Mouse (Mus musculus) MEL (cell line): Measurements from ENCODE around the gene Gtf2a1. TPM values are rescaled to one million over a fixed set of nuclear protein-coding genes. Genes with fewer than 3 reads are reported as not detected.

Experiments
- DNase-seq: peaks from one replicate; pipeline ENCODE4 v3.0.0; 2011; ENCODE audit warnings: low read depth, low spot score
- H3K27ac ChIP-seq: 2 replicates; pipeline ENCODE4 v1.5.1; 2012; ENCODE audit warnings: low read depth, mild to moderate bottlenecking, control low read depth, low read length, moderate library complexity; ENCODE audit not compliant: control insufficient read depth
- H3K27me3 ChIP-seq, 2 experiments: fragments of 150-350 bp in 1 of 2; sonication (generic) in 1 of 2; 2 replicates each; pipeline ENCODE4 v1.6.1; 2012; ENCODE audit warnings: low read length in 2 of 2, mild to moderate bottlenecking in 2 of 2, improper control_type of control experiment in 1 of 2, moderate library complexity in 1 of 2; ENCODE audit not compliant: insufficient read depth in 2 of 2, control insufficient read depth in 1 of 2
- H3K36me3 ChIP-seq, 2 experiments: 2 replicates each; pipeline ENCODE4 v1.6.1; 2012 to 2014; ENCODE audit warnings: low read length in 2 of 2, improper control_type of control experiment in 1 of 2, inconsistent platforms in 1 of 2, mild to moderate bottlenecking in 1 of 2; ENCODE audit not compliant: insufficient read depth in 2 of 2, control insufficient read depth in 1 of 2
- H3K4me1 ChIP-seq, 2 experiments: fragments of 150-350 bp in 1 of 2; sonication (generic) in 1 of 2; 2 replicates each; pipeline ENCODE4 v1.6.1; 2012; ENCODE audit warnings: low read length in 2 of 2, improper control_type of control experiment in 1 of 2, mild to moderate bottlenecking in 1 of 2; ENCODE audit not compliant: insufficient read depth in 2 of 2, control insufficient read depth in 1 of 2
- H3K4me3 ChIP-seq, 2 experiments: fragments of 150-350 bp in 1 of 2; sonication (generic) in 1 of 2; 2 replicates each; pipeline ENCODE4 v1.5.1; 2012; ENCODE audit warnings: low read depth in 2 of 2, low read length in 2 of 2, mild to moderate bottlenecking in 2 of 2, moderate library complexity in 2 of 2, control low read depth in 1 of 2, improper control_type of control experiment in 1 of 2; ENCODE audit not compliant: control insufficient read depth in 1 of 2, insufficient read depth in 1 of 2
- H3K79me2 ChIP-seq: 2 replicates; pipeline ENCODE4 v1.6.1; 2012; ENCODE audit warnings: mild to moderate bottlenecking, low read length, moderate library complexity; ENCODE audit not compliant: control insufficient read depth, poor library complexity, insufficient read depth
- H3K9ac ChIP-seq: 2 replicates; pipeline ENCODE4 v1.6.1; 2012; ENCODE audit warnings: low read depth, mild to moderate bottlenecking, control low read depth, low read length, moderate library complexity; ENCODE audit not compliant: control insufficient read depth, poor library complexity, severe bottlenecking
- H3K9me3 ChIP-seq: fragments of 150-350 bp; sonication (generic); replicated peaks from 2 replicates; pipeline ENCODE4 v1.6.1; 2012; ENCODE audit warnings: mild to moderate bottlenecking, low read length, improper control_type of control experiment, moderate library complexity; ENCODE audit not compliant: insufficient read depth
- BHLHE40 ChIP-seq: IDR thresholded peaks from 2 replicates; pipeline ENCODE4 v1.6.1; 2012; ENCODE audit warnings: low read depth, mild to moderate bottlenecking, inconsistent platforms, low read length, improper control_type of control experiment, borderline replicate concordance
- CHD1 ChIP-seq: IDR thresholded peaks from 2 replicates; pipeline ENCODE4 v1.6.1; 2012; ENCODE audit warnings: low read depth, mild to moderate bottlenecking, inconsistent platforms, low read length, improper control_type of control experiment
- CHD2 ChIP-seq: IDR thresholded peaks from 2 replicates; pipeline ENCODE4 v1.6.1; 2011; ENCODE audit warnings: low read length, improper control_type of control experiment
- CTCF ChIP-seq, 3 experiments: IDR thresholded peaks in 2 of 3; conservative IDR thresholded peaks in 1 of 3; 2 replicates each; pipeline ENCODE4 v1.5.1; 2011 to 2012; ENCODE audit warnings: low read length in 3 of 3, low read depth in 2 of 3, mild to moderate bottlenecking in 2 of 3, improper control_type of control experiment in 1 of 3, inconsistent platforms in 1 of 3, mixed read lengths in 1 of 3, moderate library complexity in 1 of 3; ENCODE audit not compliant: control insufficient read depth in 1 of 3, insufficient read depth in 1 of 3, poor library complexity in 1 of 3, severe bottlenecking in 1 of 3
- E2F4 ChIP-seq: IDR thresholded peaks from 2 replicates; pipeline ENCODE4 v1.6.1; 2011; ENCODE audit warnings: low read depth, low read length, improper control_type of control experiment, borderline replicate concordance
- ELF1 ChIP-seq: IDR thresholded peaks from 2 replicates; pipeline ENCODE4 v1.6.1; 2014; ENCODE audit warnings: low read depth, mild to moderate bottlenecking, inconsistent platforms, low read length, improper control_type of control experiment, moderate library complexity
- ETS1 ChIP-seq: IDR thresholded peaks from 2 replicates; pipeline ENCODE4 v1.6.1; 2012; ENCODE audit warnings: low read depth, mild to moderate bottlenecking, inconsistent platforms, low read length, improper control_type of control experiment, moderate library complexity
- GATA1 ChIP-seq: IDR thresholded peaks from 2 replicates; pipeline ENCODE4 v1.6.1; 2011; ENCODE audit warnings: low read depth, low read length, improper control_type of control experiment
- HCFC1 ChIP-seq: IDR thresholded peaks from 2 replicates; pipeline ENCODE4 v1.6.1; 2012; ENCODE audit warnings: low read depth, mild to moderate bottlenecking, inconsistent platforms, low read length, improper control_type of control experiment, moderate library complexity
- JUND ChIP-seq: IDR thresholded peaks from 2 replicates; pipeline ENCODE4 v1.6.1; 2011; ENCODE audit warnings: low read depth, mild to moderate bottlenecking, improper control_type of control experiment, low read length
- MAFK ChIP-seq: IDR thresholded peaks from 2 replicates; pipeline ENCODE4 v1.6.1; 2011; ENCODE audit warnings: low read depth, mild to moderate bottlenecking, low read length, improper control_type of control experiment, borderline replicate concordance
- MAZ ChIP-seq: IDR thresholded peaks from 2 replicates; pipeline ENCODE4 v1.6.1; 2012; ENCODE audit warnings: low read depth, mild to moderate bottlenecking, inconsistent platforms, low read length, improper control_type of control experiment
- MEF2A ChIP-seq: IDR thresholded peaks from 2 replicates; pipeline ENCODE4 v1.6.1; 2014; ENCODE audit warnings: low read depth, mild to moderate bottlenecking, inconsistent platforms, low read length, improper control_type of control experiment; ENCODE audit not compliant: poor library complexity, insufficient replicate concordance, severe bottlenecking; ENCODE audit errors: extremely low read depth
- MXI1 ChIP-seq: IDR thresholded peaks from 2 replicates; pipeline ENCODE4 v1.6.1; 2011; ENCODE audit warnings: mild to moderate bottlenecking, low read depth, low read length, improper control_type of control experiment
- MYC ChIP-seq: IDR thresholded peaks from 2 replicates; pipeline ENCODE4 v1.6.1; 2011; ENCODE audit warnings: low read depth, mild to moderate bottlenecking, low read length, improper control_type of control experiment, moderate library complexity
- POLR2AphosphoS2 ChIP-seq: IDR thresholded peaks from 2 replicates; pipeline ENCODE4 v1.6.1; 2011; ENCODE audit warnings: low read length, improper control_type of control experiment
- POLR2AphosphoS5 ChIP-seq: IDR thresholded peaks from 2 replicates; pipeline ENCODE4 v1.6.1; 2012; ENCODE audit warnings: low read depth, borderline replicate concordance, mild to moderate bottlenecking, inconsistent platforms, low read length, moderate library complexity, mixed read lengths
- SIN3A ChIP-seq: IDR thresholded peaks from 2 replicates; pipeline ENCODE4 v1.6.1; 2012; ENCODE audit warnings: low read length, improper control_type of control experiment, inconsistent platforms
- TAL1 ChIP-seq: IDR thresholded peaks from 2 replicates; pipeline ENCODE4 v1.6.1; 2012; ENCODE audit warnings: mild to moderate bottlenecking, inconsistent platforms, low read length, moderate library complexity, mixed read lengths
- TBP ChIP-seq: IDR thresholded peaks from 2 replicates; pipeline ENCODE4 v1.8.0; 2011; ENCODE audit warnings: low read depth, low read length, improper control_type of control experiment
- TCF12 ChIP-seq: IDR thresholded peaks from 2 replicates; pipeline ENCODE4 v1.6.1; 2014; ENCODE audit warnings: low read depth, mild to moderate bottlenecking, inconsistent platforms, low read length, improper control_type of control experiment, moderate library complexity
- UBTF ChIP-seq: IDR thresholded peaks from 2 replicates; pipeline ENCODE4 v1.6.1; 2012; ENCODE audit warnings: low read depth, mild to moderate bottlenecking, inconsistent platforms, low read length, improper control_type of control experiment, moderate library complexity, borderline replicate concordance; ENCODE audit not compliant: insufficient read depth
- USF1 ChIP-seq: IDR thresholded peaks from 2 replicates; pipeline ENCODE4 v1.6.1; 2014; ENCODE audit warnings: low read depth, mild to moderate bottlenecking, inconsistent platforms, low read length, improper control_type of control experiment, moderate library complexity
- ZKSCAN1 ChIP-seq: IDR thresholded peaks from 2 replicates; pipeline ENCODE4 v1.6.1; 2012; ENCODE audit warnings: low read depth, mild to moderate bottlenecking, inconsistent platforms, low read length, improper control_type of control experiment, moderate library complexity
- ZMIZ1 ChIP-seq: IDR thresholded peaks from 2 replicates; pipeline ENCODE4 v1.6.1; 2012; ENCODE audit warnings: low read depth, mild to moderate bottlenecking, inconsistent platforms, low read length, improper control_type of control experiment, moderate library complexity
- ZNF384 ChIP-seq: IDR thresholded peaks from 2 replicates; pipeline ENCODE4 v1.6.1; 2012; ENCODE audit warnings: low read depth, mild to moderate bottlenecking, inconsistent platforms, low read length, improper control_type of control experiment
- polyA plus RNA-seq, 2 experiments: library from polyadenylated mRNA; stranded (reverse) in 1 of 2; unstranded in 1 of 2; fragments of >175 nt in 1 of 2; fragments of >200 nt in 1 of 2; gene quantifications; 2 replicates each; pipeline versions ENCODE4 v1.2.1 to v1.2.4; 2012; ENCODE audit warnings: low replicate concordance in 2 of 2, low read depth in 1 of 2; ENCODE audit not compliant: insufficient read length in 2 of 2, insufficient read depth in 1 of 2, missing spikeins in 1 of 2
- total RNA-seq: library from RNA; depleted of rRNA; stranded (reverse); fragments of 300-350 nt; gene quantifications from 2 replicates; pipeline ENCODE4 v1.2.3, GENCODE M21; 2012

Gtf2a1 gene
- total and polyA plus RNA-seq, 3 experiments: 14.3 to 15.3 TPM; not detected in 1

DNA sequence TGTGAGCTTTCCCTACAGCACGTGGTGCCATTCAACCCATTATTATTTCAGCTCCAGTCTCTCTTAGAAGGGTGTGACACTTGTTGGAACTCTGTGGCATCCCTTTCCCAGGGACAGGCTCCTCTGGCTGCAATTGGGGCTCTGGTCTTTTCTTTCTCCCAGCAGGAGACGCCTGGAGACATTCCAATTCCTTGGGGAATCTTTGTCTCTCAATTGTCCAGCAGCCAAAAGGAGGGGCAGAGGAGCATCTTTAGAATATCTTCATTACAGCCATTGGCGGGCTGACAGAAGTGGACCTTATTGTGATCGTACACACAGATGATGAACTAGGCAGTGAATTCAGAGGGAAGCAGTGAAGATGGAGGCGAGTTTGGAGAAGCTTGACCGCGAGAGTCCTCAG lies 17.4 kb upstream of the Gtf2a1 start:
- Histone ChIP-seq H3K27me3 (no peaks in the 10 kb centered on the region), H3K9ac (no peak overlapping the region), H3K27ac (no peak overlapping the region), H3K4me3 (no peak overlapping the region), H3K4me1 (no peaks in the 10 kb centered on the region), H3K9me3 (no peaks in the 10 kb centered on the region), H3K36me3 (no peaks in the 10 kb centered on the region), H3K79me2 (no peaks in the 10 kb centered on the region)
- no peak for DNase-seq
- TF ChIP-seq MAZ (no peak), HCFC1 (no peak), TAL1 (no peak), CHD1 (no peak), MXI1 (no peak), JUND (no peak), MYC (no peak), TCF12 (no peak), BHLHE40 (no peak), MAFK (no peak), ZKSCAN1 (no peak), ETS1 (no peak), MEF2A (no peak), SIN3A (no peak), ELF1 (no peak), CHD2 (no peak), POLR2AphosphoS5 (no peak), ZMIZ1 (no peak)

- H3K4me3 ChIP-seq: no peak overlapping the region
These were observed 16.4 kb upstream of the Gtf2a1 start for GRCm38 (mm10) chr12:91606651-91607050.

More at GRCm38 (mm10) chr12:91606651-91607050, 16.4 kb upstream of the Gtf2a1 start:
- Histone ChIP-seq H3K27me3 (no peaks in the 10 kb centered on the region), H3K9me3 (no peaks in the 10 kb centered on the region), H3K27ac (no peak overlapping the region), H3K79me2 (no peaks in the 10 kb centered on the region)
- TF ChIP-seq USF1: no peak
- no peak for TF ChIP-seq UBTF
- TF ChIP-seq CHD1: no peak
- TF ChIP-seq GATA1: no peak
- TF ChIP-seq BHLHE40: no peak
- TF ChIP-seq POLR2AphosphoS2: no peak
- no peak for TF ChIP-seq MAFK
- no peak for TF ChIP-seq ZNF384
- no peak for TF ChIP-seq ZMIZ1
- no peak for TF ChIP-seq CTCF (IDR thresholded peaks at IDR 0.05 in 2 of 3, conservative IDR thresholded peaks at IDR 0.05 in 1 of 3; ENCODE audit: control insufficient read depth in 1 of 3, insufficient read depth in 1 of 3, low read depth in 2 of 3, low read length in 3 of 3, poor library complexity in 1 of 3, severe bottlenecking in 1 of 3)
- no peak for TF ChIP-seq ETS1
- no peak for TF ChIP-seq TBP
- no peak for TF ChIP-seq E2F4
- TF ChIP-seq TAL1: no peak
- no peak for TF ChIP-seq ELF1
- TF ChIP-seq, all 39 proteins: peak for 0
- Histone ChIP-seq H3K4me1 (no peaks in the 10 kb centered on the region), H3K36me3 (no peaks in the 10 kb centered on the region), H3K9ac (no peak overlapping the region)
- no peak for DNase-seq
